Mouse (Mus musculus) kidney, adult 8-10 months (tissue): ENCODE measurements at regions not wholly inside any gene's neighbourhood (a gene's known extent, or its start where the extent isn't known, plus 50 kb on each side); places are given as distances from the start of the nearest gene placed in this dataset.
A peak's percentile ranks its signal among the peaks of the same experiment; 100 is the strongest.

Experiments used
- DNase-seq, 2 experiments: peaks; one replicate each; pipeline ENCODE4 v3.0.0; 2022

GRCm38 (mm10) chr14:76247664-76248063, 137.0 kb downstream of the Nufip1 start:
- no peak for DNase-seq

- no peak for DNase-seq
These were observed 143.2 kb downstream of the Nufip1 start for GRCm38 (mm10) chr14:76253850-76254249.

- DNase-seq = no peak
These were observed 144.1 kb downstream of the Nufip1 start for GRCm38 (mm10) chr14:76254565-76255501.

GRCm38 (mm10) chr14:76255971-76256370, 145.3 kb downstream of the Nufip1 start:
- no peak for DNase-seq

- DNase-seq = no peak
These were observed 147.9 kb downstream of the Nufip1 start for GRCm38 (mm10) chr14:76258626-76259025.

- DNase-seq = no peak
These were observed 150.1 kb downstream of the Nufip1 start for GRCm38 (mm10) chr14:76260628-76261293.

- peak; percentile 16 to 54 for DNase-seq
These were observed 151.1 kb upstream of the Tsc22d1 start for GRCm38 (mm10) chr14:76263682-76264081.

- DNase-seq = peak; percentile 19 to 70
These were observed 148.9 kb upstream of the Tsc22d1 start for GRCm38 (mm10) chr14:76265819-76266218.

GRCm38 (mm10) chr14:76266249-76266648, 148.5 kb upstream of the Tsc22d1 start:
- DNase-seq = no peak

- DNase-seq = no peak
These were observed 147.7 kb upstream of the Tsc22d1 start for GRCm38 (mm10) chr14:76267091-76267490.

GRCm38 (mm10) chr14:76271190-76271589, 143.6 kb upstream of the Tsc22d1 start:
- DNase-seq = no peak

GRCm38 (mm10) chr14:76272840-76273239, 141.9 kb upstream of the Tsc22d1 start:
- DNase-seq = no peak

- no peak for DNase-seq
These were observed 138.1 kb upstream of the Tsc22d1 start for GRCm38 (mm10) chr14:76276655-76277054.

GRCm38 (mm10) chr14:76278751-76279450, 135.9 kb upstream of the Tsc22d1 start:
- DNase-seq = no peak

- DNase-seq = no peak
These were observed 135.2 kb upstream of the Tsc22d1 start for GRCm38 (mm10) chr14:76279561-76279960.

GRCm38 (mm10) chr14:76281867-76282266, 132.9 kb upstream of the Tsc22d1 start:
- no peak for DNase-seq

GRCm38 (mm10) chr14:76287768-76288167, 127.0 kb upstream of the Tsc22d1 start:
- DNase-seq = no peak

GRCm38 (mm10) chr14:76290401-76291018, 124.3 kb upstream of the Tsc22d1 start:
- DNase-seq = no peak

GRCm38 (mm10) chr14:76292211-76292610, 122.5 kb upstream of the Tsc22d1 start:
- DNase-seq = no peak

- no peak for DNase-seq
These were observed 119.2 kb upstream of the Tsc22d1 start for GRCm38 (mm10) chr14:76295411-76296169.

- DNase-seq = no peak
These were observed 116.9 kb upstream of the Tsc22d1 start for GRCm38 (mm10) chr14:76297864-76298263.
